Mouse (Mus musculus) adrenal gland, postnatal 14 days (tissue): ENCODE measurements around the gene Pnp. TPM values are rescaled to one million over a fixed set of nuclear protein-coding genes. Genes with fewer than 3 reads are reported as not detected.
"Not testable (repeated sequence)": the region's sequence is repeated elsewhere in the genome, so short reads cannot be mapped to it uniquely, and the experiment has no call there.

Experiments used
- DNase-seq: peaks from one replicate; pipeline ENCODE4 v3.0.0; 2021; ENCODE audit warnings: mixed read lengths
- long read RNA-seq, 2 experiments: library from polyadenylated mRNA; stranded (forward); transcript quantifications; one replicate each; pipeline ENCODE4 v2.0.0; 2021
- total RNA-seq: library from RNA; stranded (reverse); gene quantifications from 2 replicates; pipeline ENCODE4 v1.2.3, GENCODE M21; 2021

Gene Pnp
- 55.0 and 61.3 TPM in 2 replicates for total RNA-seq
- long read RNA-seq, experiment 1, transcript Pnp-201 (6 exons, 2,942 nt), result major isoform, 48 of 56 reads
- long read RNA-seq, experiment 1, partial matches to known transcripts, result 7 of 56 reads
- long read RNA-seq, experiment 1, other reads (novel, unspliced or antisense), result 1 of 56 reads
- long read RNA-seq, experiment 2, transcript Pnp-201 (6 exons, 2,942 nt), result major isoform, 19 of 25 reads
- long read RNA-seq, experiment 2, partial matches to known transcripts, result 6 of 25 reads
- long read RNA-seq, experiment 2, other reads (novel, unspliced or antisense), result 0 of 25 reads

- peak; percentile 100 for DNase-seq
These were observed at the start of gene Pnp, which contains the start of gene Pip4p1 for GRCm38 (mm10) chr14:50930754-50931492. Gene Pnp, plus strand, starts transcription at chr14:50931082. Gene Pip4p1, minus strand, starts transcription at chr14:50930856.

DNA sequence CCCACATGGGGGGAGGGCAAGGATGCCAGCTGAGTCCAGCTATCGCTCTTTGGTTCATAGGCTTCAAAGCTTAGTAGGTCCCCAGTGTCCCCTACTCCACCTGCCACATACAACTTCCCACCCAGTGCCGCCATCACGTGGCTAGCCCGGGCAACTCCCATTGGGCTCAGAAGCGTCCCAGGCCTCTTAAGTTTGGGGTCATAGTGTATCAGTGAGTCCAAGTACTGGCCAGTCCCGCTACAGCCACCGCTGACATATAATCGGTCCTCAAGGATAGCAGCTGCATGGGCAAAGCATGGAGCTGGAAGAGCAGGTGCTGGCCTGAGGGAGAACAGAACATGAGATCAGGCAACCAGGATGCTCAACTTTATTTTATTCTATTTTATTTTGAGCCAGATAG, 39.3 kb upstream of the Pnp start:
- DNase-seq, result no peak

DNA sequence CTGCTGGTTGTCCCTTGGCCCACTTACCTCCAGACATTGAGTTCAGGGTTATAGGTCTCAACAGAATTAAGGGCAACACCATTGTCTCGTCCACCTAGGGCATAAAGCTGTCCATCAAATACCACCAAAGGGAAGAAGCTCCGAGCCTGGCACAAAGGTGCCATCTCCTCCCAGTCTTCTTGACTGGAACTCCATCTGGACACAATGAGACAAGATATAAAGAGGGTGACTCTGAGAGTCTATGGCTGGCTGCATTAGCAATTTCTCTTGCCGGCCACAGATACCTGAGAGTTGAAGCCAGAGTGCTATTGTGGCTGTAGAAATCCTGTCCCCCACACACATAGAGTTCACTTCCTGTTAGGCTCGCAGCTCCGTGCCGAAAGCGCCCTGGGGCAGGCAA, 38.8 kb upstream of the Pnp start:
- DNase-seq, result no peak

GRCm38 (mm10) chr14:50892541-50893459, 38.1 kb upstream of the Pnp start:
- DNase-seq, result peak; percentile 32

DNA sequence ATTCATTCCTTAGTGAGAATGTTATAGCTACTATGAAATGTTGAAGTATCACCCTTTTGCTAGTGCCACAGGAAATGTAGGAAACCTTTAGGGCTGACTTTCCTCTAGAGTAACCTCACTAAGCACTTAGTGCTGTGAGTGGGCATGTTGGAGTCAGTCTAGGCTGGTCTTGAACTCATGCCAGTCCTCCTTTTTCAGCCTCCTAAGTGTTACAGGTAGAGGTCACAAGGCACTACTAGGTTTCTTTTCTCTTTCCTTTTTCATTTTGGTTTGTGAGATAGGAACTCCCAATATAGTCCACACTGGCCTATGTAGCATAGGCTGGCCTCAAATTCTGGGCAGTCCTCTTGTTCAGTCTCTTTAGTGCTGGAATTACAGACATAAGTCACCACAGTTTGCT, 35.5 kb upstream of the Pnp start:
- no peak for DNase-seq

DNA sequence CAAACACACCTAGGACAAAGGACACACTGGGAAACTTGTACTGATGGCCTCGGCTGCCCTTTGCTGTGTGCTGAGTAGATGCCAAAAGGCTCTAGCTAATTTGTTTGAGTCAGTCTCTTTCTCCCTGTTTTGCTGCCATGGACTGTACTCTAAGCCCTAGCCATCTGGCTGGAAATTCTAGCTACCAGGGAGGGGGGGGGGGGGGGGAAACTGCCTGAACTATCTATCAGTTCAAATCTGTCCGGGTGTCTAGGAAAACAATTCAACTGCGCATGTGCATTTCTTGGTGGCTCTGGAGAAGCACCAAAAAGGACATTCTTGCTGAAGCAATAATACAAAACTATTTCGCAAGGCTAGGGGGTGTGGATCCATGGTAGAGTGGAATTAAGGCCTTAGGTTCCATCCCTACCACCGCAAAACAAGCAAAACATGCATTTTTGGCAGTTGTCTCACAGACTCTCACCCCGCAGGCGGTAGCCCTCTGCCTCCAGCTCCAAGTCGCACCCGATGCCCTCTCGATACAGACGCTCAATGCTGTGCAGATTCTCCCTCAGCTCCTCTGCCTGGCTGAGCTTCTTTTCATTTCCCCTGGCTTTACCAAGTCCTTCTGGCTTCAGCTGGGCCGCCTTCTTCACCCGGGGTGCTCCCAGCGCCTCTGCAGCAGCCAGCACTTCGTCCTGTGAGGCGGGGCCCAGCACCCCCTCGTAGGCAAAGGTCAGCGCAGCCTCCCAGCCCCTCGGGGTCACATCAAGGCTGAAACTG, 34.7 kb upstream of the Pnp start:
- peak; percentile 70 for DNase-seq

DNA sequence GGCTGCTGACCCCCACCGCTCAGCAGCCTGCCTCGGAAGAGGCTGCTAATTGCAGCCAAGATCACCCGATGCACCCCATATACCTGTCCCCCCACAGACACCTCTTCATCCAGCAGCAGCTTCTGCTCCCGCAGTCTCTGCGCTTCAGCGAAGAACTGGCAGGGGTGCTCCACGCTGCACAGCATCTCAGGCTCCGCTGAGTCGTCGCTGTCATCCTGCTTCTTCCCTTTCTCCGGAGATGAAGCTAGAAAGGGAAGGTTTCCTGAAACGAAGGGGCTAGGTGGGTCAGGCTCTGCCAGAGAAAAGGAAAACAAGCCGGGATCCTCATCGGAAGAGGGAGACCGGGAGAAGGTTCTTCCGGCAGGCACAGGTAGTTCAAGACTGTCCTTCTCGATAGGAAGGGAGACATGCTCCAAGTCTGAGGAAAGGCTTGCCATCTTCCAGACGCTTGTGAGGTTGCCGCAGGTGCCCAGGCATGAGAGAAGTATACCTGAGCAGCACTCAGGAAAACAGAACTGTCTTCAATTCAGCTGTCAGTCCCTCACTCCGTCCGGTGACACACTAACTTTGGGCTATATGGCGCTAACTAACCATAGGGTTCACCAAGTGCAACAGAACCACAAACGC, 34.0 kb upstream of the Pnp start:
- peak; percentile 29 for DNase-seq

DNA sequence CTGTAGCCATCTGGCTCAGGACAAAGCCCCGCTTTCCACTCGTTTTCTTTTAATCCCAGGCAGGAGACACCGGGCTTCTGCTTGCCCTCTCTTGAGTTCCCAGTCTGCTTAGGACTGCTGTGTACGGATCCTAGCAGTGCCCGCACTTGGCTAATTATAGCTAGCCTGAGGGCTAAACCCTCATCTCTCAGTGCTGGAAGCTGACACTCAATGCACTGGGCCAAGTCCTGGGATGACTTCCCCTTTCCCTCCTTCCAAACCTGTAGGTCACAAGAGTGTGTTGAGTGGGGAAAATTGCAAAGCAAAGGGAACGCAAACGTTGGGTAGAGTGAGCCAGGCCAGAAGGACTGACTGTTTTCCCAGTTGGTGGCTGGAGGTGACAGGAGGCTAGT, 33.5 kb upstream of the Pnp start, which contains the start of gene Klhl33:
Gene Klhl33, minus strand, starts transcription at position 134 of the 392 bp plus-strand sequence.
- DNase-seq, result no peak

GRCm38 (mm10) chr14:50897992-50898391, 32.9 kb upstream of the Pnp start:
- DNase-seq, result not testable (repeated sequence)

- peak; percentile 58 for DNase-seq
These were observed 26.7 kb upstream of the Pnp start for GRCm38 (mm10) chr14:50903973-50904827.

DNA sequence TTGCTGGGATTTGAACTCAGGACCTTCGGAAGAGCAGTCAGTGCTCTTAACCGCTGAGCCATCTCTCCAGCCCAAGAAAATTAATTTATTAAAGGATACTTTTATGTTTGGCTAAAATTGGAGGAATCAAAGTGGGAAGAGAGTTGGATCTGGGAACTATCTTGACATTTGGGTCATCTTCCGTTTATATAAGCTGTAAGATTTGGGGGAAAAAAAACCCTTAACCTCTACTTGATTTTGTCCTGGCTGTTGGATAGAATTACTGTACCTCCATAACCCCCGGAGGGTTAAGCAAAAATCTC, 26.1 kb upstream of the Pnp start:
- no peak for DNase-seq

DNA sequence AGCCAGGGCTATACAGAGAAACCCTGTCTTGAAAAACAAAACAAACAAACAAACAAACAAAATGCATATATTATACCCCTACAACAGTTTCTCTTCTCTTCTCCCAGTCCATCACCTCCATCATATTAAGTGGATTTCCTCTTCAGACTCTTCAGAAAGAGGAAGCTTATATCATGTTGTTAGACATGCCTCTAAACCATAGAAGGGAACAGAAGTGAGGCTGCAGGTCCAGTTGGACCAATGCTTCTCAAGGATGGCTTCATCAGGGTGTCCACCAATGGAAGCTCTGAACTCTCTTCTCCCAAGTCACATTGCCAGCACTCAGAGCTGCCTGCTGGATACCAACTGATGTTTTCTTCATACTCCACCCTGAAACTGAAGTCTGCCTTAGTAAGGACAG, 25.6 kb upstream of the Pnp start:
- DNase-seq, result not testable (repeated sequence)

- no peak for DNase-seq
These were observed 22.8 kb upstream of the Pnp start for GRCm38 (mm10) chr14:50908126-50908525.

DNA sequence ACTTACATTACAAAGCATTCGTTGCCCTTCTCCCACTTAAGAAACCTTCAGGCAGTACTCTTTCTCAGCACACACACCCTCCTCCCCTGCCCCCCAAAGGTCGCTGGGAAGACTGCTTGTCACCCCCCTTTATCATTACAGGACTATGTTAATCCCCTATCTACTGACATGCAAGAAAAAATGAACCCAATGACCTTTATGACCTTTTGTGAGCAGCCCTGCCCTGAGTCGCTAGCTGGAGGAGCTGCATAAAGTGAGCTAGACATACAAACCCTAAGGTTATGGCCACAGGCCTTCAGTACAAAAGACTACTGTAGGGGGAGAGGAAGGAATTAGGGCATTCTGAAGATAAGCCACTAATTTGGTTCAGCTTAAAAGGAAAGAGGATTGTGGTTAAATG, 19.5 kb upstream of the Pnp start:
- DNase-seq, result no peak

DNA sequence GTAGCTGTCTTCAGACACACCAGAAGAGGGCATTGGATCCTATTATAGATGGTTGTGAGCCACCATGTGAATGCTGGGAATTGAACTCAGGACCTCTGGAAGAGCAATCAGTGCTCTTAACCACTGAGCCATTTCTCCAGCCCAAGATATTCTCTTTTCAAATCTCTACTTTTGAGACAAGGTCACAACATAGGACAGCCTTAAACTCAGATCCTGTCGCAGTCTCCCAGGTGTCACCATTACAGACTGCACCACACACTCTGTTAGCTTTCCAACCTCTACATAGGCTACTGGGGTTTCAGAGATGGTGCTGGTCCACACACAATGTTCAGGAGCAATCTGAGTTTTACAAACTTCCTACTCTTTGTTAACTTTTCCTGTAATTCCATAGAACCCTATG, 7.4 kb upstream of the Pnp start:
- not testable (repeated sequence) for DNase-seq

GRCm38 (mm10) chr14:50924281-50925064, 6.4 kb upstream of the Pnp start, which contains the start of the genes Osgep and Apex1:
Gene Osgep, minus strand, starts transcription at chr14:50924893.
Gene Apex1, plus strand, starts transcription at chr14:50924968.
- peak; percentile 97 for DNase-seq

GRCm38 (mm10) chr14:50925111-50925920, 5.6 kb upstream of the Pnp start:
- no peak for DNase-seq

DNA sequence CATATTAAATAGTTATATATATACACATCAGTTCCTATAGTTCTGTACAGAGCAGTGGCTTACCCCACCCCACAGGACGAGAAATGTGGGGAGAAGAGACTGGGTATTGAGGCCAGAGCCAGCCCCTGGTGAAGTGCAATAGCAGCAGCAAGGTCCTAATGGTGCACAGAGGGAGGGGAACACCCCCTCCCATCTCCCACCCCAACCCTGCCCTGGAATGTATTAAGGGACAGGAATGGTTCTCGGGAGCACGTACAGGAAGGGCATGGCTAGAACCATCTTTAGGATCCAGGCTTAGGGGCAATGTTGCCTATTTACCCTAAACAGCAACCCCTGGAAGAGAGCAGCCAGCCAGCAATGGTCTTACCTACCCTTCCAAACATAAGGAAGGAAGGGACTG, 3.5 kb upstream of the Pnp start:
- DNase-seq, result no peak

DNA sequence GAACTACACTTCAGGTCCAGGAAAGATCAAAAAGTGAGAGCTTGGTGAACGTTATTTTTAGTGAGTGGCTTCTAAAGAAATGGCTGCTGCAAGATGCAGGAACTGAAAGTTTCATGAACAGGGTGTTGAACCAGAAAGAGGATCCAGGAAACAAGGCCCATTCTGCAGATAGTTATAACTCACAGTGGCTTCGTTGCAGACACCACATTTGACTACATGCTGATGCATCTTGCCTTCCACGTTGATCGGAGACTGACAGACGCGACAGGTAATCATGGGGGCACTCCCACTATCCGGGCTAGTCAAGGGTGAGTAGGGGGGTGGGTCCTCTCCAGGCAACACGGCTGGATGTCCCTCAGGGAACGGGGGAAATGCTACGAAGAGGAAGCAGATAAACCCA, 931 bp upstream of the Pnp start:
- peak; percentile 21 for DNase-seq
